Mouse (Mus musculus) layer of hippocampus, adult 6 months (tissue): ENCODE results near the gene Olfr1032. TPM values are rescaled to one million over a fixed set of nuclear protein-coding genes. Genes with fewer than 3 reads are reported as not detected.

Experiments
- long read RNA-seq, 2 experiments: library from polyadenylated mRNA; unstranded; transcript quantifications; one replicate each; pipeline ENCODE4 v2.0.0; 2019 to 2020
- polyA plus RNA-seq: library from polyadenylated mRNA; unstranded; fragments of <200 nt; fragmentation: Nextera tagmentation; gene quantifications from 2 replicates; pipeline ENCODE4 v1.2.3, GENCODE M21; 2021

The Olfr1032 gene
- polyA plus RNA-seq: not detected in 2 replicates
- long read RNA-seq, experiment 1: 0 reads
- long read RNA-seq, experiment 2: 0 reads

DNA sequence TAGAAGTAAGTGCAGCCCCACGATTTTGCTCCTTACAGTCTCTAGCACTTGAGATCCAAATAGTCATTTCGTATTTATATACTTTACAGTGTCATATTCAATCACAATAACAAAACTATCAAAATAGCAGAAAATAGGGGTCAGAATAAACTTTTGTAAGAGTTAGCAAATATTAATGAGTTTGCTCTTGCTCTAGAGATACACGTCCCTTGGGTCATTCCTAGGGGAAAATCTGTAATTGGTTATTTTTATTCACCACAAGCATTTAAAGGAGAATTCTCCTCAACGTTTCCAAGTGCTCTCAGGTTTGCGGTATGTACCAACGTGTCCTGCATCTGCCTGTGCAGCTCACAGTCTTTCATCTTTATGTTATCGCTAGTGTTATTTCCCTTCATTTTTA is at the start of gene Olfr1032:
Gene Olfr1032 (plus strand): TSS at position 301 of the 400 bp plus-strand sequence.

DNA sequence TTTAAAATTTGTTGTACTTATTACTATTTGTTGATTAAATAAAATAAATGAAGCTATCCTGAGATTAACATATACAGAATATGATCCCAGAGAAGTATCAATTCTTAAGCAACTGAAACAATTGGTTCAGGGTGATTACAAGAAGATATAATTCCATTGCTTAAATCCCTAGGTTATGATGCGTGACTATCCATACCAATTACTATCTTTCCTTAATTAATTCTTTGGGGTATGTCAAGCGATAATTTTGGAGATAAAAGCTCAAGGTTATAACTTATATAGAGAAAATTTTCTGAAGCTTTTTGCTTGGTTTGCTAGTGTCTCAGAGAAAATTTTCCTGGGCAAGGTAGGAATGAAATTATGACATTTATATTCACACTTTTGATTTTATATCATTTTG is 31.7 kb upstream of the Olfr1032 start, which contains the start of gene Olfr1029:
Gene Olfr1029 (plus strand): TSS at position 301 of the 400 bp plus-strand sequence.

DNA sequence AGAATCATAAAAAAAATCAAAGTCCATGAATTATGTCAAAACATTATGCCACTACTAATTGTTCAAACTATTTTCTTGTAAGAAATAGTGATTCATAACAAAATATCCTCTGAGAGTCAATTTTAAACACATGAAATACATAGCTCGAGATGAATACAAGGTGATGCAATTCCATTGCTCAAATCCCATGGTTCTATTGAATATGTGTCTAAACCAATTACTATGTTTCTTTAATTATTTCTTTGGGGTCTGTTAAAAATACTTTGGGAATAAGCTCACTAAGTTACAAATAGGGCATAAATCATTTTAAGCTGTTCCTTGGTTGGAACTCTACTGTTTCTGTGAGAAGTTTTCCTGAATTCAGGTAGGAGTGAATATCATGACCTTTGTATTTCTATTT is 26.4 kb upstream of the Olfr1032 start, which contains the start of gene Olfr1030:
Gene Olfr1030 (plus strand): TSS at position 301 of the 400 bp plus-strand sequence.

DNA sequence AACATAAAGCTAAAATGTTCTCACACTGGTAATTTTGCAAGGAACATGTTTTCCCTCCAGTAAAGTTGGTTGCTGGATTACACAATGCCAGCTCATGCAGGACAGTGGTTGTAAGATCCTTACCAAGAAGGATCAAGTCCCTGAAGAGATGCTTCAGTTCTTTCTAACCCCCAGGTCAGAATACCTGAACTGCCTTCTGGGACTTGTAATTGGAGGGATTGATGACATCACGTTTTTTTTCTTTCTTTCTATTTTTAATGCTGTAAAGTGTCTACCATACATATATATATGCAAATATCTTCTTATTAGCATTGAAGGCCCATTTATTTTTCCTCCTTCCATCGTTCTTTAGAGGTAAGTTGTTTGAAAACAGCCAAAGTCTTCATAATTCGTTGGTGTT is 15.3 kb upstream of the Olfr1032 start, which contains the start of gene Olfr1031:
Gene Olfr1031 (plus strand): TSS at position 301 of the 400 bp plus-strand sequence.

DNA sequence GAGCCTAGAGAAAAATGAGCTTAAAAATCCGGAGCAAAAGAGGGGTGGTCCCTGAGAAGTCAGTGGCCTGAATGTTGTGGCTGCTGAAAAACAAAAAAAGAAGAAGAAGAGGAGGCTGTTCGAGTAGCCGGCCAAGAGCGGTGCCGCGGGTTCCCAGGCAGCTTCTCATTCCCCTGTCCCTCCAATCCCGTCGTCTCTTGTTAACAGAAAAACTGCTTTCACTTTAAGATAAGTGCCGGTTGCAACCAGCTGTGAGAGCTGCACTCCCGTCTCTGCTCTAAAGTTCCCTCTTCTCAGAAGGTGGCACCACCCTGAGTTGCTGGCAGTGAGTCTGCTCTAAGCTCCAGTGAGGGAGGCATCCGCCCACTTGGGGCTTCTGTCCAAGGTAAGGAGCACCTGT is 15.1 kb downstream of the Olfr1032 start, which contains the start of gene Olfr1033:
Gene Olfr1033 (plus strand): TSS at position 228 of the 400 bp plus-strand sequence.

DNA sequence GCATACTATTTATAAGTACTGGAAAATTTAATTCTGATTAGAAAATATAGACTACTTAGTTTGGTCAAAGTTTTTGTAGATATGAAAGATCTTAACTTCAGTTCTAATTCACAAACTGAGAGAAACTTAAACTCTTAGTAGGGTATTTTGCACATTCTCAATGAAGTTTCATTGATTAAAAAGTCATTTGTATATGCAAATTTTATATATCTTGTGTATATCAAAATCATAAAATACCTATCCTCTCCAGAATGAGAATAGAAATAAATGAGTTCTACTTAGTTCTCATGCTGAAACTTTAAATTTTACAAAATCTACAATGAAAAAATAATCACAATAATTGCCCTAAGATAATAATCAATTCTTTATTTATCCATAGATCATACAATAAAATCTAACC is 40.2 kb downstream of the Olfr1032 start, which contains the start of gene Olfr1034:
Gene Olfr1034 (plus strand): TSS at position 301 of the 400 bp plus-strand sequence.

Other genes with a start within 250 kb of the Olfr1032 start
- gene Olfr1012, start 242.8 kb upstream of the Olfr1032 start, polyA plus RNA-seq: not detected in 2 replicates
- not detected in 2 replicates for gene Olfr1013, start 238.4 kb upstream of the Olfr1032 start, polyA plus RNA-seq
- gene Olfr1014, start 232.8 kb upstream of the Olfr1032 start, polyA plus RNA-seq: not detected in 2 replicates
- gene Olfr1015, start 223.5 kb upstream of the Olfr1032 start, polyA plus RNA-seq: not detected in 2 replicates
- gene Olfr1016, start 203.0 kb upstream of the Olfr1032 start, polyA plus RNA-seq: not detected in 2 replicates
- gene Olfr1018, start 187.1 kb upstream of the Olfr1032 start, polyA plus RNA-seq: not detected in 2 replicates
- gene Olfr1019, start 160.1 kb upstream of the Olfr1032 start, polyA plus RNA-seq: not detected in 2 replicates
- gene Olfr1020, start 158.5 kb upstream of the Olfr1032 start, polyA plus RNA-seq: not detected in 2 replicates
- not detected in 2 replicates for gene Olfr1022, start 136.9 kb upstream of the Olfr1032 start, polyA plus RNA-seq
- not detected in 2 replicates for gene Olfr1023, start 119.9 kb upstream of the Olfr1032 start, polyA plus RNA-seq
- not detected in 2 replicates for gene Olfr1024, start 100.5 kb upstream of the Olfr1032 start, polyA plus RNA-seq
- gene Olfr1025-ps1, start 90.3 kb upstream of the Olfr1032 start, polyA plus RNA-seq: not detected in 2 replicates
- gene Olfr1026, start 84.0 kb upstream of the Olfr1032 start, polyA plus RNA-seq: not detected in 2 replicates
- not detected in 2 replicates for gene Olfr1028, start 55.1 kb upstream of the Olfr1032 start, polyA plus RNA-seq
- gene Olfr1029, start 31.6 kb upstream of the Olfr1032 start, polyA plus RNA-seq: not detected in 2 replicates
- gene Olfr1030, start 26.3 kb upstream of the Olfr1032 start, polyA plus RNA-seq: not detected in 2 replicates
- gene Olfr1031, start 15.2 kb upstream of the Olfr1032 start, polyA plus RNA-seq: not detected in 2 replicates
- not detected in 2 replicates for gene Olfr1033, start 15.1 kb downstream of the Olfr1032 start, polyA plus RNA-seq
- gene Olfr1034, start 40.3 kb downstream of the Olfr1032 start, polyA plus RNA-seq: not detected in 2 replicates
- gene Olfr1036, start 68.5 kb downstream of the Olfr1032 start, polyA plus RNA-seq: not detected in 2 replicates
- gene Olfr1037, start 81.8 kb downstream of the Olfr1032 start, polyA plus RNA-seq: not detected in 2 replicates
- not detected in 2 replicates for gene Olfr1039, start 130.4 kb downstream of the Olfr1032 start, polyA plus RNA-seq
- not detected in 2 replicates for gene Olfr1040, start 141.2 kb downstream of the Olfr1032 start, polyA plus RNA-seq
- not detected in 2 replicates for gene Olfr1042, start 156.3 kb downstream of the Olfr1032 start, polyA plus RNA-seq
- gene Olfr1043, start 162.0 kb downstream of the Olfr1032 start, polyA plus RNA-seq: not detected in 2 replicates
- not detected in 2 replicates for gene Olfr1044, start 172.3 kb downstream of the Olfr1032 start, polyA plus RNA-seq
- not detected in 2 replicates for gene Olfr52, start 180.1 kb downstream of the Olfr1032 start, polyA plus RNA-seq
- gene Olfr1045, start 197.5 kb downstream of the Olfr1032 start, polyA plus RNA-seq: not detected in 2 replicates
- gene Olfr1046, start 213.8 kb downstream of the Olfr1032 start, polyA plus RNA-seq: not detected in 2 replicates
- gene Olfr1047, start 225.9 kb downstream of the Olfr1032 start, polyA plus RNA-seq: not detected in 2 replicates
- not detected in 2 replicates for gene Olfr1048, start 234.7 kb downstream of the Olfr1032 start, polyA plus RNA-seq